Mouse (Mus musculus) C2C12 (cell line): ENCODE results near the gene Rab31.

Experiments
- CTCF ChIP-seq: IDR thresholded peaks from one replicate; pipeline ENCODE4 v1.5.1; 2011; ENCODE audit not compliant: control insufficient read depth, insufficient read depth, insufficient read length
- FOSL1 ChIP-seq: IDR thresholded peaks from one replicate; pipeline ENCODE4 v1.8.0; 2011; ENCODE audit warnings: mild to moderate bottlenecking, low read length; ENCODE audit not compliant: poor library complexity, insufficient read depth, severe bottlenecking
- MYOG ChIP-seq: IDR thresholded peaks from one replicate; pipeline ENCODE4 v1.6.1; 2011; ENCODE audit not compliant: control insufficient read depth, insufficient read length; ENCODE audit errors: extremely low read depth

GRCm38 (mm10) chr17:65794096-65794850, 21.7 kb upstream of the Rab31 start:
- no peak for TF ChIP-seq CTCF
- TF ChIP-seq FOSL1 = no peak
- no peak for TF ChIP-seq MYOG
